In the genomic region with DNA sequence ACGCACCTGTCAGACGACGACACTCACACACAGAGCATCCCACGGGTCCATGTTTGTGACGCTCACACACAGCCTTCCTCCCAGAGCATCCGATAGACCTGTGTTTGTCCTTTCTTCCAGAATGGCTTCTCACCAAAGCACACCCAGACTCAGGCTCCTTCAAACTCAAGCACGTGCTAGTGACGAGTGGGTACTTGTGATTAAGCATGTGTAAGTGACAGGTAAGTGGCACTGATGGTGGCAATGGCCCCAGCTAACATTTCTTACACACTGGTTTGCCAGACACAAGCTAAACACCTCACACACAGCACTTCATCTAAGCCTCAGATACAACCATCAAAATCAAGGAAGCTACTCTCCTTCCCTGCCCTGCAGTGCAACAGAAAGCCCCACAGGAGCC, we compare ENCODE assay signal across 27 mouse cellular contexts.
DNase-seq lines count a peak whose midpoint lies in the region; ATAC-seq and TF ChIP-seq lines count a peak whose summit lies in the region.
"Had no signal": no experiment of that assay in that cellular context is flagged by ENCODE, and none has a peak within 500 bp of the region (broad histone marks: within the 10 kb centered on the region; RNA-seq: fewer than 3 reads in every experiment).

No protein-coding gene starts in this region.

- no peaks in the 10 kb centered on the region for H3K36me3 ChIP-seq in liver, postnatal 0 days (replicated peaks; ENCODE audit: insufficient read depth, low read length)
- H3K36me3 ChIP-seq in liver, embryonic 12.5 days: no peaks in the 10 kb centered on the region
- no peaks in the 10 kb centered on the region for H3K36me3 ChIP-seq in lung, embryonic 16.5 days (ENCODE audit: control insufficient read depth, insufficient read depth, low read length)
- H3K36me3 ChIP-seq: embryonic facial prominence, embryonic 10.5 days; embryonic facial prominence, embryonic 13.5 days; forebrain, embryonic 12.5 days; forebrain, embryonic 15.5 days; heart, embryonic 12.5 days; heart, embryonic 15.5 days; hindbrain, embryonic 10.5 days; hindbrain, embryonic 13.5 days had no signal

- WGBS in liver, postnatal 0 days (ENCODE audit: insufficient replicate concordance): 78% methylated on average over 8 of the region's 8 CpGs
- 69% methylated on average over 8 of the region's 8 CpGs for WGBS in liver, embryonic 12.5 days (ENCODE audit: insufficient replicate concordance)
- 62% methylated on average over 8 of the region's 8 CpGs for WGBS in lung, embryonic 16.5 days

- no peak overlapping the region for H3K4me2 ChIP-seq in liver, postnatal 0 days (ENCODE audit: low read depth, low read length)
- H3K4me2 ChIP-seq in liver, embryonic 12.5 days: no peak overlapping the region
- no peak overlapping the region for H3K4me2 ChIP-seq in lung, embryonic 16.5 days (ENCODE audit: low read depth, low read length)
- H3K4me2 ChIP-seq: embryonic facial prominence, embryonic 13.5 days; forebrain, embryonic 12.5 days; forebrain, embryonic 15.5 days; heart, embryonic 12.5 days; heart, embryonic 15.5 days; hindbrain, embryonic 13.5 days had no signal

- ATAC-seq in liver, postnatal 0 days: no peak
- no peak for ATAC-seq in liver, embryonic 12.5 days
- ATAC-seq in lung, embryonic 16.5 days (ENCODE audit: low read depth): 0 out of 2 replicates have a peak, but pooled peaks have one; percentile 36
- ATAC-seq in megakaryocyte progenitor cell, adult 5-6 weeks (replicated peaks; ENCODE audit: poor library complexity): no peak
- ATAC-seq: forebrain, embryonic 15.5 days had no signal

- TF ChIP-seq EP300 in liver, postnatal 0 days (IDR thresholded peaks at IDR 0.05; ENCODE audit: low read depth): no peak

- TF ChIP-seq CTCF in liver, postnatal 0 days (IDR thresholded peaks at IDR 0.05; ENCODE audit: low read depth): no peak

- H3K9ac ChIP-seq in liver, postnatal 0 days (replicated peaks): no peak overlapping the region
- no peak overlapping the region for H3K9ac ChIP-seq in liver, embryonic 12.5 days
- no peak overlapping the region for H3K9ac ChIP-seq in lung, embryonic 16.5 days (ENCODE audit: low read length)
- H3K9ac ChIP-seq: embryonic facial prominence, embryonic 13.5 days; forebrain, embryonic 12.5 days; forebrain, embryonic 15.5 days; heart, embryonic 12.5 days; heart, embryonic 15.5 days; hindbrain, embryonic 13.5 days had no signal

- H3K27me3 ChIP-seq in liver, postnatal 0 days (ENCODE audit: insufficient read depth, low read length): no peaks in the 10 kb centered on the region
- H3K27me3 ChIP-seq in liver, embryonic 12.5 days (replicated peaks): no peaks in the 10 kb centered on the region
- H3K27me3 ChIP-seq in lung, embryonic 16.5 days (ENCODE audit: control insufficient read depth, insufficient read depth, low read depth, low read length): peaks cover 3% of the 10 kb centered on the region; the same call in 1 of the 2 replicates
- H3K27me3 ChIP-seq: embryonic facial prominence, embryonic 13.5 days; forebrain, embryonic 12.5 days; forebrain, embryonic 15.5 days; heart, embryonic 12.5 days; heart, embryonic 15.5 days; hindbrain, embryonic 13.5 days had no signal

- no peaks in the 10 kb centered on the region for H3K4me1 ChIP-seq in liver, postnatal 0 days (ENCODE audit: insufficient read depth)
- no peaks in the 10 kb centered on the region for H3K4me1 ChIP-seq in liver, embryonic 12.5 days
- H3K4me1 ChIP-seq in lung, embryonic 16.5 days (replicated peaks; ENCODE audit: control insufficient read depth, insufficient read depth, low read length): no peaks in the 10 kb centered on the region
- H3K4me1 ChIP-seq: embryonic facial prominence, embryonic 10.5 days; embryonic facial prominence, embryonic 13.5 days; forebrain, embryonic 12.5 days; forebrain, embryonic 15.5 days; hindbrain, embryonic 10.5 days; hindbrain, embryonic 13.5 days had no signal

- H3K9me3 ChIP-seq in liver, postnatal 0 days (ENCODE audit: low read length): no peaks in the 10 kb centered on the region
- no peaks in the 10 kb centered on the region for H3K9me3 ChIP-seq in liver, embryonic 12.5 days (replicated peaks)
- no peaks in the 10 kb centered on the region for H3K9me3 ChIP-seq in lung, embryonic 16.5 days (ENCODE audit: control insufficient read depth, low read length)
- H3K9me3 ChIP-seq: embryonic facial prominence, embryonic 10.5 days; forebrain, embryonic 12.5 days; forebrain, embryonic 15.5 days; heart, embryonic 12.5 days; heart, embryonic 15.5 days; hindbrain, embryonic 10.5 days had no signal

- peak; percentile 5 for DNase-seq in liver, postnatal 0 days
- DNase-seq in lung, postnatal 14 days: peak; percentile 23
- DNase-seq in lung, postnatal 4 days: peak; percentile 19 to 31
- DNase-seq in layer of hippocampus, adult 11-12 months (ENCODE audit: low spot score): no peak
- no peak for DNase-seq in ovary, postnatal 10 days (ENCODE audit: low spot score)
- DNase-seq: adrenal gland, adult 2 months; adrenal gland, postnatal 14 days; cerebellum, adult 11-12 months; cerebellum, adult 8-10 months; cerebellum, postnatal 10 days; cerebellum, postnatal 36 days; embryo, embryonic 11 days; gastrocnemius, postnatal 25 days; heart, postnatal 10 days; heart, postnatal 36 days had no signal

- H3K27ac ChIP-seq in liver, postnatal 0 days (ENCODE audit: low read depth): no peak overlapping the region
- H3K27ac ChIP-seq in liver, embryonic 12.5 days: no peak overlapping the region
- H3K27ac ChIP-seq in lung, embryonic 16.5 days (ENCODE audit: low read length): no peak overlapping the region
- H3K27ac ChIP-seq: embryonic facial prominence, embryonic 10.5 days; embryonic facial prominence, embryonic 13.5 days; forebrain, embryonic 12.5 days; forebrain, embryonic 15.5 days; heart, embryonic 15.5 days; hindbrain, embryonic 10.5 days; hindbrain, embryonic 13.5 days had no signal

- no peak overlapping the region for H3K4me3 ChIP-seq in liver, postnatal 0 days (ENCODE audit: low read depth, low read length)
- no peak overlapping the region for H3K4me3 ChIP-seq in liver, embryonic 12.5 days
- no peak overlapping the region for H3K4me3 ChIP-seq in lung, embryonic 16.5 days (ENCODE audit: low read length)
- H3K4me3 ChIP-seq: embryonic facial prominence, embryonic 10.5 days; embryonic facial prominence, embryonic 13.5 days; erythroblast, embryonic 14.5 days; forebrain, embryonic 12.5 days; forebrain, embryonic 15.5 days; heart, embryonic 12.5 days; heart, embryonic 15.5 days; hindbrain, embryonic 10.5 days; hindbrain, embryonic 13.5 days had no signal

Comparison
In these comparisons a context has a peak if more than half of its experiments do, and no peak if none do; other contexts are left out.
1. DNase-seq: peak in liver, postnatal 0 days (single experiment), lung, postnatal 14 days (single experiment) and lung, postnatal 4 days (2 of 2); none in layer of hippocampus, adult 11-12 months (single experiment) and ovary, postnatal 10 days (single experiment).